Mouse (Mus musculus): ENCODE measurements around the gene Ttc8.

DNA sequence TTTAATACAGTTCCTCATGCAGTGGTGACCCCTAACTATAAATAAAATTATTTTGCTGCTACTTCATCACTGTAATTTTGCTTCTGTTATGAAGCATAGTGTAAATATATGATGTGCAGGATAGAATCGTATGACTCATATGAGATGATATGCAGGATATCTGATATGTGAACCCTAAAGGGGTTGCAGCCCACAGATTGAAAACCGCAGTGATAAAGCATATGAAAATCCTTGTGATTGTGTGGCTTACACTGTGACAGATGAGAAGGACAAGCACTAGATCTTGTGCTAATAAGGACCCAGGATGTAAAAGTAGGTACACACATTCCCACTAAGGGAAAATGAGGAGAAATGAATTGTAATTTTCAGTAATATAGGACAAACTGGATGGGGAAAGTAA is 73.4 kb downstream of the Ttc8 start:
- TF ChIP-seq POLR2A (IDR thresholded peaks at IDR 0.05; ENCODE audit: control insufficient read depth, low read depth, low read length) (no peak), CTCF (IDR thresholded peaks at IDR 0.05; ENCODE audit: control insufficient read depth, insufficient read depth, insufficient replicate concordance, low read depth, low read length) (no peak)

All from testis, adult 2 months (tissue).